Mouse (Mus musculus): ENCODE data around the gene Ripply2.

DNA sequence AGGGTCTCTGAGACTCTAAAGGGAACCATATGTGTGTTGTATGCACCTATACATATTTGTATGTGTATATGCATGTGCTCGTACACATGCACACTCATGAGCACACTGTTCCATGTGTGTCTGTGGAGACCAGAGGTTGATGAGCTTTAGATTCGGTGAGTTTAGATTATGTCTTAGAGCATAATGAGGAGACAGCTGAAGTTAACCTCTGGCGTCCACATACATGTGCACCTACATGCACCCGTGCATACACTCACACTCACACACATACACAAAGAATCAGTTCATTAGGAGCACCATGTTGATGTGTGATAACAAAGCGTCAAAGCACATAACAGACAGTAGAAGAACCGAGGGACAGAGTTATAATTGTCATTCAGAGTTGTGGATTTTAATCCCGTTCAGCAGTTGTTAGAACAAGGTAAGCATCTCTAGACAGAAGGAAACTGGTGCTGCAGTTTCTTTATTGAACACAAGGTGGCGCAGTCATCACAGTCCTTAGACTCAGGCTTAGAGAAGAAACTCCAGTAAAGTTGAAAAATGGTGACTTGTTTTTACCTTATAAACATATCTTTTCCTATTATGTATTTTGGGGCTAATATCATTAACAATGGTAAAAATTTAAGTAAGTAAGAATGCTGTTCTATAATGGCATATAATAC is 12.2 kb downstream of the Ripply2 start:
- TF ChIP-seq GATA1 (IDR thresholded peaks at IDR 0.05; ENCODE audit: low read length) (no peak), TAL1 (IDR thresholded peaks at IDR 0.05; ENCODE audit: low read length) (no peak)
